Mouse (Mus musculus) erythroblast, embryonic 14.5 days (primary cell): ENCODE measurements around the gene Asb9.

Experiments
- GATA1 ChIP-seq: IDR thresholded peaks from 2 replicates; pipeline ENCODE4 v1.6.1; 2012; ENCODE audit warnings: low read length, inconsistent platforms, mixed read lengths
- TAL1 ChIP-seq: IDR thresholded peaks from 3 replicates; pipeline ENCODE4 v1.6.1; 2012; ENCODE audit warnings: low read length, inconsistent platforms, mixed read lengths

GRCm38 (mm10) chrX:164526566-164526965 lies 20.4 kb downstream of the Asb9 start:
- TF ChIP-seq TAL1 (no peak), GATA1 (no peak)
